Mouse (Mus musculus): ENCODE data around the gene Rela. TPM values are rescaled to one million over a fixed set of nuclear protein-coding genes. Genes with fewer than 3 reads are reported as not detected.

Gene Rela
- polyA plus RNA-seq (2012) = 4.1 and 6.0 TPM in 2 replicates

- H3K4me1 ChIP-seq (ENCODE audit: control insufficient read depth) = peaks cover 48% of the 10 kb centered on the region
- H3K9me3 ChIP-seq (ENCODE audit: control insufficient read depth, low read length) = no peaks in the 10 kb centered on the region
- peaks cover 42% of the 10 kb centered on the region for H3K36me3 ChIP-seq (ENCODE audit: control insufficient read depth)
These were observed at the start of gene Rela for GRCm38 (mm10) chr19:5637069-5638047. Gene Rela, plus strand, starts transcription at chr19:5637483.

GRCm38 (mm10) chr19:5589159-5589558 is 48.1 kb upstream of the Rela start:
- peaks cover 2% of the 10 kb centered on the region for H3K27me3 ChIP-seq (ENCODE audit: control insufficient read depth)
- H3K4me1 ChIP-seq (ENCODE audit: control insufficient read depth) = no peaks in the 10 kb centered on the region
- TF ChIP-seq TAL1 (IDR thresholded peaks at IDR 0.05; ENCODE audit: low read length) (no peak), GATA1 (IDR thresholded peaks at IDR 0.05; ENCODE audit: low read length) (no peak)
- H3K4me3 ChIP-seq (replicated peaks) = no peak overlapping the region
- H3K36me3 ChIP-seq (ENCODE audit: control insufficient read depth) = no peaks in the 10 kb centered on the region
- H3K9me3 ChIP-seq (ENCODE audit: control insufficient read depth, low read length) = peaks cover 3% of the 10 kb centered on the region; the same call in 1 of the 2 replicates

More at GRCm38 (mm10) chr19:5637069-5638047, at the start of gene Rela:
- peak within 1 kb of the TSS; percentile 94 for H3K4me3 ChIP-seq (replicated peaks)
- H3K27me3 ChIP-seq (ENCODE audit: control insufficient read depth) = no peaks in the 10 kb centered on the region
- TF ChIP-seq TAL1 (IDR thresholded peaks at IDR 0.05; ENCODE audit: low read length) (no peak), GATA1 (IDR thresholded peaks at IDR 0.05; ENCODE audit: low read length) (no peak)

GRCm38 (mm10) chr19:5591888-5592287 is 45.4 kb upstream of the Rela start:
- H3K4me3 ChIP-seq (replicated peaks) = no peak overlapping the region
- H3K27me3 ChIP-seq (ENCODE audit: control insufficient read depth) = no peaks in the 10 kb centered on the region

GRCm38 (mm10) chr19:5599224-5599623 is 38.1 kb upstream of the Rela start:
- Histone ChIP-seq H3K4me1 (ENCODE audit: control insufficient read depth) (peaks cover 33% of the 10 kb centered on the region), H3K36me3 (ENCODE audit: control insufficient read depth) (peaks cover 22% of the 10 kb centered on the region), H3K27me3 (ENCODE audit: control insufficient read depth) (peaks cover 4% of the 10 kb centered on the region), H3K9me3 (ENCODE audit: control insufficient read depth, low read length) (no peaks in the 10 kb centered on the region), H3K4me3 (replicated peaks) (no peak overlapping the region)
- no peak for TF ChIP-seq TAL1 (IDR thresholded peaks at IDR 0.05; ENCODE audit: low read length)
- no peak for TF ChIP-seq GATA1 (IDR thresholded peaks at IDR 0.05; ENCODE audit: low read length)

More at GRCm38 (mm10) chr19:5591888-5592287, 45.4 kb upstream of the Rela start:
- Histone ChIP-seq H3K9me3 (ENCODE audit: control insufficient read depth, low read length) (peaks cover 3% of the 10 kb centered on the region; the same call in 1 of the 2 replicates), H3K4me1 (ENCODE audit: control insufficient read depth) (no peaks in the 10 kb centered on the region), H3K36me3 (ENCODE audit: control insufficient read depth) (no peaks in the 10 kb centered on the region)
- TF ChIP-seq TAL1 (IDR thresholded peaks at IDR 0.05; ENCODE audit: low read length) (no peak), GATA1 (IDR thresholded peaks at IDR 0.05; ENCODE audit: low read length) (no peak)

- Histone ChIP-seq H3K4me1 (ENCODE audit: control insufficient read depth) (peaks cover 42% of the 10 kb centered on the region), H3K27me3 (ENCODE audit: control insufficient read depth) (peaks cover 4% of the 10 kb centered on the region)
- TF ChIP-seq TAL1 (IDR thresholded peaks at IDR 0.05; ENCODE audit: low read length) (no peak), GATA1 (IDR thresholded peaks at IDR 0.05; ENCODE audit: low read length) (no peak)
These were observed 35.3 kb upstream of the Rela start, which contains the start of gene Rnaseh2c for GRCm38 (mm10) chr19:5601752-5602541. Gene Rnaseh2c, plus strand, starts transcription at chr19:5601873.

GRCm38 (mm10) chr19:5603664-5604063 is 33.6 kb upstream of the Rela start:
- H3K9me3 ChIP-seq (ENCODE audit: control insufficient read depth, low read length) = no peaks in the 10 kb centered on the region
- peaks cover 67% of the 10 kb centered on the region for H3K36me3 ChIP-seq (ENCODE audit: control insufficient read depth)
- peak overlapping the region; percentile 100 for H3K4me3 ChIP-seq (replicated peaks)
- no peak for TF ChIP-seq GATA1 (IDR thresholded peaks at IDR 0.05; ENCODE audit: low read length)
- TF ChIP-seq TAL1 (IDR thresholded peaks at IDR 0.05; ENCODE audit: low read length) = no peak
- H3K27me3 ChIP-seq (ENCODE audit: control insufficient read depth) = no peaks in the 10 kb centered on the region
- H3K4me1 ChIP-seq (ENCODE audit: control insufficient read depth) = peaks cover 53% of the 10 kb centered on the region

More at GRCm38 (mm10) chr19:5601752-5602541, 35.3 kb upstream of the Rela start, which contains the start of gene Rnaseh2c:
- no peaks in the 10 kb centered on the region for H3K9me3 ChIP-seq (ENCODE audit: control insufficient read depth, low read length)
- peak within 1 kb of the TSS; percentile 100 for H3K4me3 ChIP-seq (replicated peaks)
- H3K36me3 ChIP-seq (ENCODE audit: control insufficient read depth) = peaks cover 49% of the 10 kb centered on the region

GRCm38 (mm10) chr19:5605126-5605525 is 32.2 kb upstream of the Rela start:
- Histone ChIP-seq H3K27me3 (ENCODE audit: control insufficient read depth) (no peaks in the 10 kb centered on the region), H3K36me3 (ENCODE audit: control insufficient read depth) (peaks cover 72% of the 10 kb centered on the region), H3K4me1 (ENCODE audit: control insufficient read depth) (peaks cover 67% of the 10 kb centered on the region)

GRCm38 (mm10) chr19:5606196-5606595 is 31.1 kb upstream of the Rela start:
- peaks cover 76% of the 10 kb centered on the region for H3K4me1 ChIP-seq (ENCODE audit: control insufficient read depth)

More at GRCm38 (mm10) chr19:5605126-5605525, 32.2 kb upstream of the Rela start:
- Histone ChIP-seq H3K4me3 (replicated peaks) (no peak overlapping the region), H3K9me3 (ENCODE audit: control insufficient read depth, low read length) (no peaks in the 10 kb centered on the region)
- TF ChIP-seq GATA1 (IDR thresholded peaks at IDR 0.05; ENCODE audit: low read length) (no peak), TAL1 (IDR thresholded peaks at IDR 0.05; ENCODE audit: low read length) (no peak)

More at GRCm38 (mm10) chr19:5606196-5606595, 31.1 kb upstream of the Rela start:
- no peak for TF ChIP-seq GATA1 (IDR thresholded peaks at IDR 0.05; ENCODE audit: low read length)
- no peak for TF ChIP-seq TAL1 (IDR thresholded peaks at IDR 0.05; ENCODE audit: low read length)
- Histone ChIP-seq H3K9me3 (ENCODE audit: control insufficient read depth, low read length) (no peaks in the 10 kb centered on the region), H3K36me3 (ENCODE audit: control insufficient read depth) (peaks cover 70% of the 10 kb centered on the region), H3K4me3 (replicated peaks) (no peak overlapping the region), H3K27me3 (ENCODE audit: control insufficient read depth) (no peaks in the 10 kb centered on the region)

Data from erythroblast, embryonic 14.5 days (primary cell).